Mouse (Mus musculus): ENCODE data around the gene Lmtk3. TPM values are rescaled to one million over a fixed set of nuclear protein-coding genes. Genes with fewer than 3 reads are reported as not detected.
A peak's percentile ranks its signal among the peaks of the same experiment; 100 is the strongest.

Lmtk3 gene
- 2.5 and 3.1 TPM in 2 replicates for polyA plus RNA-seq (2015; fragmentation: Nextera tagmentation; extraction: Ambion mirVana)

GRCm38 (mm10) chr7:45783511-45784091 lies at the start of gene Lmtk3:
TSS of gene Lmtk3 (plus strand) at chr7:45783738.
- peak within 1 kb of the TSS; percentile 95 for H3K4me2 ChIP-seq
- WGBS, result 1% methylated on average over 38 of the region's 38 CpGs
- H3K27me3 ChIP-seq, result peaks cover 12% of the 10 kb centered on the region; the same call in 1 of the 2 replicates
- no peaks in the 10 kb centered on the region for H3K9me3 ChIP-seq (replicated peaks)
- peak within 1 kb of the TSS; percentile 72 for H3K4me3 ChIP-seq (replicated peaks)
- peak within 1 kb of the TSS; percentile 68 for H3K9ac ChIP-seq
- H3K27ac ChIP-seq, result no peak within 1 kb of the TSS
- peaks cover 55% of the 10 kb centered on the region for H3K4me1 ChIP-seq
- H3K36me3 ChIP-seq, result peaks cover 6% of the 10 kb centered on the region
- 0 out of 2 replicates have a peak, but pooled peaks have one; percentile 4 for ATAC-seq (replicated peaks; ENCODE audit: low FRiP score)

- no peak overlapping the region for H3K27ac ChIP-seq
- no peak overlapping the region for H3K9ac ChIP-seq
- 6% methylated on average over 9 of the region's 9 CpGs for WGBS
- no peaks in the 10 kb centered on the region for H3K27me3 ChIP-seq
- no peaks in the 10 kb centered on the region for H3K36me3 ChIP-seq
- no peak overlapping the region for H3K4me2 ChIP-seq
- H3K4me1 ChIP-seq, result peaks cover 10% of the 10 kb centered on the region
- H3K9me3 ChIP-seq (replicated peaks), result no peaks in the 10 kb centered on the region
- peak; percentile 76 for ATAC-seq (replicated peaks; ENCODE audit: low FRiP score)
- H3K4me3 ChIP-seq (replicated peaks), result no peak overlapping the region
These were observed 44.3 kb upstream of the Lmtk3 start for GRCm38 (mm10) chr7:45739162-45739763.

DNA sequence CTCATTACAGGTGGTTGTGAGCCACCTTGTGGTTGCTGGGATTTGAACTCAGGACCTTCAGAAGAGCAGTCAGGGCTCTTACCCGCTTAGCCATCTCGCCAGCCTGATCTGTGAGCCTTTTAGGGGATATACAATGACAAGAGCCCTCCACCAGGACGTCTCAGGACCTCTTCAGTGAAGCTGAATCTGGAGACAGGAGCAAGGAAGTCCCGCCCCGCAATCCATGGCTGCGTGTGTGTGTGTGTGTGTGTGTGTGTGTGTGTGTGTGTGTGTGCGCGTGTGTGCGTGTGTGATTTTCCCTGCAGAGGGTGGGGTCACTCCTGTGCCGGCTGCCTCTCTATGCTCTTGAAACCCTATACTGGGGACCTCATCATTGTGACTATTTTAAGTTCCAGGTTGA lies 43.7 kb upstream of the Lmtk3 start:
- 68% methylated on average over 10 of the region's 10 CpGs for WGBS
- H3K27ac ChIP-seq, result no peak overlapping the region
- no peaks in the 10 kb centered on the region for H3K36me3 ChIP-seq
- no peak overlapping the region for H3K4me2 ChIP-seq
- H3K4me1 ChIP-seq, result peaks cover 10% of the 10 kb centered on the region
- H3K9ac ChIP-seq, result no peak overlapping the region
- no peaks in the 10 kb centered on the region for H3K9me3 ChIP-seq (replicated peaks)
- H3K27me3 ChIP-seq, result no peaks in the 10 kb centered on the region
- ATAC-seq (replicated peaks; ENCODE audit: low FRiP score), result no peak
- no peak overlapping the region for H3K4me3 ChIP-seq (replicated peaks)

DNA sequence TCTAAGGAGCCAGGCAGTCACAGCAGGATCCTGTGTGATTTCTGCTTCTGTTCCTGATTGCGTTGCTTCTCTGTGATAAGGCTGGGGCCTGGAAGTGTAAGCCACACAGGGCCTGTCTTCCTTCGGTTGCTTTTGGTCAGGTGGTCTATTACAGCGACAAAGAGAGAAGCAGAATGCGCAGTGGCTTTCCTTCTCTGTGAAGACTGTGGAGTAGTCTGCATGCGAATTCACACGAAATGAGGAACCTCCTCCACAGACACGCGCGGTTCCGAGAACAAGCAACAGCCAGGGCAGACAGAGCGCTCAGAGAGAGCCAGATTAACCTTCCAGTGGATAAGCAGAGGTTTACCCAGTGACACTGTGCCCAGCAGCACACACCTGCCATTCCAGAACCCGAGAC lies 42.2 kb upstream of the Lmtk3 start:
- no peak for ATAC-seq (replicated peaks; ENCODE audit: low FRiP score)
- no peaks in the 10 kb centered on the region for H3K36me3 ChIP-seq
- H3K4me3 ChIP-seq (replicated peaks), result no peak overlapping the region
- no peak overlapping the region for H3K27ac ChIP-seq
- H3K4me2 ChIP-seq, result 0 out of 2 replicates have a peak overlapping the region, but pooled peaks have one; percentile 54
- no peaks in the 10 kb centered on the region for H3K27me3 ChIP-seq
- 85% methylated on average over 12 of the region's 12 CpGs for WGBS
- H3K4me1 ChIP-seq, result peaks cover 10% of the 10 kb centered on the region
- H3K9me3 ChIP-seq (replicated peaks), result no peaks in the 10 kb centered on the region
- H3K9ac ChIP-seq, result no peak overlapping the region

DNA sequence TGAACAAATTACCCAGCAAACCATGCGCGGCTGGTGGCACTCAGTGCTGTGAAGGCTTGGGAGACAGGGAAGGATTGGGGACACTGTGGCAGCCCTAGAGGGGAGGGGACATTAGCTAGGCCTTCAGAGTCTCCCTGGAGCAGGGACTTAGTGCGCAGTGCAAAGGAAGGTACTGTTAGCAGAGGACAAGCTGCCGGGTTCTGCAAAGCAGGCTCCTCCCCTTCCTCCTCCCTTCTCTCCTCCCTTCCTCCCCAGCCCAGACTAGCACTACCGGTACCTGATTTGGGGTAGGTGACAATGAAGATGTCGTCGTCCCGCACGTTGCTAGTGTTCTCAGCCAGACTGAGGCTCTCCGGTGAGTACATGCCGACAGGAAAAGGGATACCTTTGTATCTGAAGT lies 41.8 kb upstream of the Lmtk3 start:
- no peak overlapping the region for H3K9ac ChIP-seq
- H3K27me3 ChIP-seq, result no peaks in the 10 kb centered on the region
- H3K4me3 ChIP-seq (replicated peaks), result peak overlapping the region; percentile 38
- peak overlapping the region; percentile 54 for H3K4me2 ChIP-seq
- peaks cover 10% of the 10 kb centered on the region for H3K4me1 ChIP-seq
- 37% methylated on average over 11 of the region's 11 CpGs for WGBS
- ATAC-seq (replicated peaks; ENCODE audit: low FRiP score), result no peak
- no peaks in the 10 kb centered on the region; the same call in 1 of the 2 replicates for H3K9me3 ChIP-seq (replicated peaks)
- H3K27ac ChIP-seq, result no peak overlapping the region
- no peaks in the 10 kb centered on the region for H3K36me3 ChIP-seq

- no peak for ATAC-seq (replicated peaks; ENCODE audit: low FRiP score)
- H3K9ac ChIP-seq, result no peak overlapping the region
- H3K4me2 ChIP-seq, result peak overlapping the region; percentile 54
- WGBS, result 36% methylated on average over 19 of the region's 19 CpGs
- no peaks in the 10 kb centered on the region for H3K27me3 ChIP-seq
- H3K36me3 ChIP-seq, result no peaks in the 10 kb centered on the region
- peaks cover 10% of the 10 kb centered on the region for H3K4me1 ChIP-seq
- no peak overlapping the region for H3K27ac ChIP-seq
- peak overlapping the region; percentile 38 for H3K4me3 ChIP-seq (replicated peaks)
- no peaks in the 10 kb centered on the region; the same call in 1 of the 2 replicates for H3K9me3 ChIP-seq (replicated peaks)
These were observed 41.2 kb upstream of the Lmtk3 start for GRCm38 (mm10) chr7:45742338-45742737.

DNA sequence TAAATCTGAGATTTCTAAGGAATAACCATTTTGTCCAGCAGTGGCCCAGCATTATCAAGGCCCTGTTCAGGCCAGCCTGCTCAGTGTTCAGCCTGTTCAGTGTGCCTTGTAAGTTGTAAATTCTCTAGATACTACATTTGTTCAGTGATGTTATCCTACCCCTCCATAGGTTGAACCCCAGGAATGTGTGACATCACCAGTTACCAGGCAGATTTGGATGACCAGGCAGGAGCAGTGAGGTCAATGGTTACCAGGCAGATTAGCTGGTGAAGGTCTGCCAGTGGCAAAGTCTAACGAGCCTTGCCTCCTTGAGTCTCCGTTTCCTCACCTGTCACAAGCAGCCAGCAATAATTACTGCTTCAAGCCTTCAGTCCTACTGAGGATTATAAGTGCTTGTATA lies 39.2 kb upstream of the Lmtk3 start:
- Histone ChIP-seq H3K4me3 (replicated peaks) (no peak overlapping the region), H3K27me3 (no peaks in the 10 kb centered on the region), H3K27ac (no peak overlapping the region), H3K4me1 (peaks cover 19% of the 10 kb centered on the region), H3K4me2 (no peak overlapping the region), H3K9ac (no peak overlapping the region), H3K36me3 (no peaks in the 10 kb centered on the region), H3K9me3 (replicated peaks) (no peaks in the 10 kb centered on the region; the same call in 1 of the 2 replicates)
- ATAC-seq (replicated peaks; ENCODE audit: low FRiP score), result peak; percentile 52; the same call in 1 of the 2 replicates
- WGBS, result 28% methylated on average over 2 of the region's 2 CpGs

DNA sequence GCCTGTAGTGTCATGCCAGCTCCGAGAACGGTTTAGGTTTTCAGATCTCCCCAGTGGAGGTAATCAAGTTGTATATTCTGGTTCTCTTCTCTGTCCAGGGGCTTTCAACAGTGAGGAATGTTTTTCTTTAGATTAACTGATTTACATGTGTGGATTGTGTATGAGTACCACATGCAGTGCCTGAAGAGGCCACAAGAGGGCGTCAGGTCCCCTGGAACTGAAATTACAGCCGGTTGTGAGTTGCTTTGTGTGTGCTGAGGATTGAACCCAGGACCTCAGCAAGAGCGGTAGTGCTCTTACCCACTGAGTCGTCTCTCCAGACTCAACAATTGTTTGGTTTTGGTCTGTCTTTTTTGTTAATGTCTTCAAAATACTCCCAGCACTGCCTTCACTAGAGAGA lies 37.0 kb upstream of the Lmtk3 start:
- no peak overlapping the region for H3K4me3 ChIP-seq (replicated peaks)
- H3K27ac ChIP-seq, result no peak overlapping the region
- H3K9ac ChIP-seq, result no peak overlapping the region
- WGBS, result 63% methylated on average over 6 of the region's 6 CpGs
- H3K36me3 ChIP-seq, result no peaks in the 10 kb centered on the region
- H3K4me1 ChIP-seq, result peaks cover 25% of the 10 kb centered on the region
- H3K4me2 ChIP-seq, result no peak overlapping the region
- H3K27me3 ChIP-seq, result no peaks in the 10 kb centered on the region
- no peaks in the 10 kb centered on the region; the same call in 1 of the 2 replicates for H3K9me3 ChIP-seq (replicated peaks)
- ATAC-seq (replicated peaks; ENCODE audit: low FRiP score), result no peak

DNA sequence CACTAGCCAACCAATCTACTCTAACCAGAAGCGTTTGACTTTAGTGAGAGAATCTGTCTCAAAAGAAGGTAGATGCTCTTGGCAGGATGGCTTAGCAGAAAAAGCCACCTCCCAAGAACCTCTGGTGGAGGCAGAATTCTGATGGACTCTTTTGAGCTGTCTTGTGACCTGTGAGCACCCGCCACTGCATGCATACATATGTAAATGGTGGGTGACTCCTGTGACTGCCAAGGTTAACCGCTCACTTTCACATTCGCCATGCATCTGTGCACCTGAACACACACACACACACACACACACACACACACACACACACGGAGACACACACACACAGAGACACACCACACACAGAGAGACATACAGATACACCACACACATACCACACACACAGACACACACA lies 36.1 kb upstream of the Lmtk3 start:
- H3K27ac ChIP-seq, result no peak overlapping the region
- ATAC-seq (replicated peaks; ENCODE audit: low FRiP score), result no peak
- H3K27me3 ChIP-seq, result no peaks in the 10 kb centered on the region
- no peak overlapping the region for H3K4me3 ChIP-seq (replicated peaks)
- H3K4me2 ChIP-seq, result no peak overlapping the region
- H3K4me1 ChIP-seq, result peaks cover 16% of the 10 kb centered on the region
- no peaks in the 10 kb centered on the region; the same call in 1 of the 2 replicates for H3K9me3 ChIP-seq (replicated peaks)
- no peak overlapping the region for H3K9ac ChIP-seq
- H3K36me3 ChIP-seq, result no peaks in the 10 kb centered on the region
- 91% methylated on average over 5 of the region's 5 CpGs for WGBS

GRCm38 (mm10) chr7:45748110-45748509 lies 35.4 kb upstream of the Lmtk3 start:
- Histone ChIP-seq H3K27ac (no peak overlapping the region), H3K4me2 (no peak overlapping the region), H3K27me3 (no peaks in the 10 kb centered on the region), H3K9me3 (replicated peaks) (no peaks in the 10 kb centered on the region; the same call in 1 of the 2 replicates), H3K4me3 (replicated peaks) (no peak overlapping the region), H3K36me3 (no peaks in the 10 kb centered on the region), H3K4me1 (peaks cover 19% of the 10 kb centered on the region), H3K9ac (no peak overlapping the region)
- no peak for ATAC-seq (replicated peaks; ENCODE audit: low FRiP score)
- 56% methylated on average over 7 of the region's 7 CpGs for WGBS

GRCm38 (mm10) chr7:45749401-45749800 lies 34.1 kb upstream of the Lmtk3 start:
- H3K4me2 ChIP-seq, result peak overlapping the region; percentile 27; the same call in 1 of the 2 replicates
- no peaks in the 10 kb centered on the region for H3K27me3 ChIP-seq
- H3K27ac ChIP-seq, result peak overlapping the region; percentile 3; the same call in 1 of the 2 replicates
- WGBS, result 32% methylated on average over 10 of the region's 10 CpGs
- H3K4me1 ChIP-seq, result peaks cover 19% of the 10 kb centered on the region
- ATAC-seq (replicated peaks; ENCODE audit: low FRiP score), result peak; percentile 27; the same call in 1 of the 2 replicates
- no peak overlapping the region for H3K4me3 ChIP-seq (replicated peaks)
- H3K36me3 ChIP-seq, result no peaks in the 10 kb centered on the region
- no peak overlapping the region for H3K9ac ChIP-seq
- no peaks in the 10 kb centered on the region; the same call in 1 of the 2 replicates for H3K9me3 ChIP-seq (replicated peaks)

DNA sequence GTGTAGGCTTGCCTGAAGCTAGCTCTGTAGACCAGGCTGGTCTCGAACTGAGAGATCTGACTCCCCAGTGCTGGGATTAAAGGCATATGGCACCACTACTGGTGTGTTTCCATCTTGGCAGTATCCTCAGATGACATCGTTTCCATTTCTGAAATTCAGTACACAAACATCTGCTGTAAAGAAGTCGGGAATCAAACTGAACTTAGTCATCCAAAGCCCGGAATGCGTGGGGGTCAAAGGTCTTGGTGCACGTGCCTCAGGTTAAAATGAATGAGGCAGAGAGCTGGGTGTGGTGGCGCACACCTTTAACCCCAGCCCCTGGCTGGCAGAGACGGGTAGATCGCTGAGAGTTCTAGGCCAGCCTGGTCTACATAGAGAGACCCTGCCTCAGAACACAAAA lies 33.4 kb upstream of the Lmtk3 start:
- Histone ChIP-seq H3K9me3 (replicated peaks) (no peaks in the 10 kb centered on the region; the same call in 1 of the 2 replicates), H3K4me1 (peaks cover 19% of the 10 kb centered on the region), H3K4me3 (replicated peaks) (no peak overlapping the region), H3K9ac (no peak overlapping the region), H3K27ac (no peak overlapping the region), H3K4me2 (no peak overlapping the region), H3K27me3 (no peaks in the 10 kb centered on the region), H3K36me3 (no peaks in the 10 kb centered on the region)
- 60% methylated on average over 9 of the region's 9 CpGs for WGBS
- ATAC-seq (replicated peaks; ENCODE audit: low FRiP score), result no peak

Measured in kidney, embryonic 15.5 days (tissue).